Mouse (Mus musculus) lung, embryonic 14.5 days (tissue): ENCODE data around the gene Hmgb2. TPM values are rescaled to one million over a fixed set of nuclear protein-coding genes. Genes with fewer than 3 reads are reported as not detected.

ENCODE experiments used
- ATAC-seq: fragments of 200-750 bp; cut with Nextera tagmentation; 2 replicates; pipeline ENCODE4 v1.8.0; 2017; ENCODE audit warnings: mild to moderate bottlenecking, moderate TSS enrichment, moderate library complexity; ENCODE audit not compliant: insufficient read depth
- DNase-seq: peaks from one replicate; pipeline ENCODE4 v3.0.0-alpha.2; 2015
- H3K27ac ChIP-seq: fragments of 300-500 bp; sonication (generic); 2 replicates; pipeline ENCODE4 v1.5.1; 2014; ENCODE audit warnings: low read depth, mild to moderate bottlenecking, moderate library complexity
- H3K27me3 ChIP-seq: fragments of 300-500 bp; sonication (generic); 2 replicates; pipeline ENCODE4 v1.6.1; 2014; ENCODE audit warnings: low read length, control low read depth; ENCODE audit not compliant: insufficient read depth
- H3K36me3 ChIP-seq: fragments of 300-500 bp; sonication (generic); 2 replicates; pipeline ENCODE4 v1.6.1; 2014; ENCODE audit warnings: control low read depth; ENCODE audit not compliant: insufficient read depth
- H3K4me1 ChIP-seq: fragments of 300-500 bp; sonication (generic); 2 replicates; pipeline ENCODE4 v1.6.1; 2014; ENCODE audit warnings: antibody characterized with exemption, control low read depth; ENCODE audit not compliant: insufficient read depth
- H3K4me2 ChIP-seq: fragments of 300-500 bp; sonication (generic); 2 replicates; pipeline ENCODE4 v1.6.1; 2014; ENCODE audit warnings: mild to moderate bottlenecking
- H3K4me3 ChIP-seq: fragments of 300-500 bp; sonication (generic); 2 replicates; pipeline ENCODE4 v1.5.1; 2014; ENCODE audit warnings: low read depth, low read length
- H3K9ac ChIP-seq: fragments of 300-500 bp; sonication (generic); 2 replicates; pipeline ENCODE4 v1.6.1; 2014
- H3K9me3 ChIP-seq: fragments of 300-500 bp; sonication (generic); 2 replicates; pipeline ENCODE4 v1.6.1; 2016; ENCODE audit warnings: low read depth, low read length, control low read depth
- CTCF ChIP-seq: IDR thresholded peaks from 2 replicates; pipeline ENCODE4 v1.5.1; 2016; ENCODE audit warnings: antibody characterized with exemption, low read depth
- WGBS: fragments of 180-500 bp; shearing (Covaris S2); extraction: QIAGEN DNeasy Blood & Tissue Kit; methylation state at CpG from one replicate; pipeline ENCODE4 v1.1.7; 2014; 5-methylcytosine and 5-hydroxymethylcytosine counted together
- polyA plus RNA-seq: library from polyadenylated mRNA; unstranded; fragments of >200 nt; fragmentation: Nextera tagmentation; extraction: Ambion mirVana; gene quantifications from 2 replicates; pipeline ENCODE4 v1.2.1, GENCODE M21; 2014

The Hmgb2 gene
- polyA plus RNA-seq, 1 experiment from 2014 or later: 503 TPM

DNA sequence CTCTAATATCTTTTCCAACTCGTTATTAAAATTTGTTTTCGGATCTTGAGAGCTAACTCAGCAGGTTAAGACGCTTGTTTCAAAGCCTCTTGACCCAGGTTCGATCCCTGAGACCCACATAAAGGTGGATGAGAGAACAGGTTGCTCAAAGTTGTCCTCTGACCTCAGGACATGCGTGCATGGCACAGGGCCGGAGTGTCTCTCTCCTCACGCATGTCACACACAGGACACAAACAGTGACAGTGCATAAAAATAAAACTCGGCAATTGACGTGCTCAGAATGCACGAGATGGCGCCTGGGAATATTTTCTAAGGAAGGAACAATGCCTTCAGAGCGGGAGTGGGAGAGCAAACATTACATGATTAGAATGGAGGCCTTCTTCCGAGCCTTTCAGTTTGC is 18.5 kb downstream of the Hmgb2 start:
- TF ChIP-seq CTCF: no peak
- H3K4me3 ChIP-seq: 0 out of 2 replicates have a peak overlapping the region, but pooled peaks have one; percentile 7
- peak; percentile 47 for ATAC-seq

DNA sequence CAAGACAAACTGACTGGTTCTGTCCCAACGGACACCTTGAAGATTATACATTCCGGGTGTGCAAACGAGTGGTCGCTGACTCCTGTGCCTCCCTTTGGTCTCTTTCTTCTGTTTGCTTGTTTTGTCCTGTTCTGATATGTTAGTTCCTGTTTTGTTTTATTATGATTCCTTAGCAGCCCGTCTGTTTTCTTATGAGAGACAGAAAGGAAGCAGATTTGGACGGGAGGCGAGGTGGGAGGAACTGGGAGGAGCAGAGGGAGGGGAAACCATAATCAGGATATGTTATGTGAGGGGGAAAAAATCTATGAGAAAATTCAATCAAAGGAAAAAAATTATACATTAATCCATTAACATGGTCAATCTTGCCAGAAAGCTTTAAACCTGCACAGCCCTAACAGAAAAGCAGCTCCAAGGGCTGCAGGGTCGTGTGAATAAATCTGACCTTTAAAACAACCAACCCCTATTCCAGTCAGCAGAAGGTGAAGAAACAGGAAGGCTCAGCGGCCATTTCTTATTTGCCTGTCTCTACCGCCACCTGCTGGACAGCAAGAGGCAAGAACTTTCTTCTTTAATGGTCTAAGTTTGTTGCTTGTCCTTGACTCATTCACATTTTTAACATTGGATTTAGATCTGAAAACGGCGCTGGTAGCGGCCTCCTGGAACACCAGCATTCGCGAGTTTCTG is 19.1 kb downstream of the Hmgb2 start:
- peak; percentile 94 for DNase-seq
- Histone ChIP-seq H3K27me3 (no peaks in the 10 kb centered on the region), H3K9ac (no peak overlapping the region), H3K4me1 (no peaks in the 10 kb centered on the region), H3K9me3 (no peaks in the 10 kb centered on the region), H3K36me3 (no peaks in the 10 kb centered on the region), H3K4me2 (peak overlapping the region; percentile 31), H3K4me3 (0 out of 2 replicates have a peak overlapping the region, but pooled peaks have one; percentile 7), H3K27ac (peak overlapping the region; percentile 44; the same call in 1 of the 2 replicates)
- TF ChIP-seq CTCF: peak; percentile 94
- 18% methylated on average over 15 of the region's 15 CpGs for WGBS
- ATAC-seq: peak; percentile 77

More for the DNA sequence above, 18.5 kb downstream of the Hmgb2 start:
- Histone ChIP-seq H3K4me1 (no peaks in the 10 kb centered on the region), H3K4me2 (peak overlapping the region; percentile 31), H3K27ac (peak overlapping the region; percentile 44; the same call in 1 of the 2 replicates), H3K9me3 (no peaks in the 10 kb centered on the region), H3K27me3 (no peaks in the 10 kb centered on the region), H3K36me3 (no peaks in the 10 kb centered on the region), H3K9ac (no peak overlapping the region)
- no peak for DNase-seq
- WGBS: 69% methylated on average over 13 of the region's 13 CpGs

DNA sequence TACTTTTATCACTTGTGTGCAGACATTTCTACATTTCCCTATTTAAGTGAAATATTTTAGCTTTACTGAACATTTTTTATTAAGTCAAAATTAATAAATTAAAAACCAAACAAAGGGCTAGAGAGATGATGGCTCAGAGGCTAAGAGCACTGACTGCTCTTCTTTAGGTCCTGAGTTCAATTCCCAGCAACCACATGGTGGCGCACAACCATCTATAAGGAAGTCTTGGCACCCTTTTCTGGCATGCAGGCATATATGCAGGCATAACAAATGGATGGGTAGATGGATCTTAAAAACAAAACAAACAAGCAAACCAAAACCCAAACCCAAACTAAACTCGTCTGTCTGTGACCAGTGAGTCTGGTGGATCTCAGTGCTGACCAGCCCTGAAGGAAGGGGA is 20.5 kb downstream of the Hmgb2 start:
- H3K36me3 ChIP-seq: no peaks in the 10 kb centered on the region
- DNase-seq: peak; percentile 66
- no peaks in the 10 kb centered on the region for H3K9me3 ChIP-seq
- H3K9ac ChIP-seq: no peak overlapping the region
- H3K4me1 ChIP-seq: no peaks in the 10 kb centered on the region
- no peaks in the 10 kb centered on the region for H3K27me3 ChIP-seq
- H3K4me3 ChIP-seq: no peak overlapping the region
- peak; percentile 58 for TF ChIP-seq CTCF
- no peak overlapping the region for H3K4me2 ChIP-seq
- no peak for ATAC-seq
- H3K27ac ChIP-seq: no peak overlapping the region
- 58% methylated on average over 2 of the region's 2 CpGs for WGBS

DNA sequence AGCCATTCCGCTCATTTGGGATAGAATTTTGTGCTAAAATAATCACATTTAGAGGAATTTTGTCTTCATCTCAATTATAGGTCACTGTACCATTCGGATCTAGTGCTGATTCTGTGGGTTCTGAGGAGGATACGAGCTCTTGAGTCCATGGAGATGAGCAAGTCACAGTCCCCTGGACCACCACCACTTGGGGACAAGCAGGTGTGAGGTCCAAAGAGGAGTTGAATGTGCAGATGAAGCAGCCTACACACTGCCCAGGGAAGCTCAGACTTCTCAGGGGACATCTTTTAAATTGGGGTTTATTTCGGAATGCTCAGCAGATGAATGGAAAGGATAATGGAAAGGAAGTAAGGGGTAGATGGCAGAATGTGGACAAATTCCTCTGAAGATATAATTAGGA is 21.4 kb downstream of the Hmgb2 start:
- no peak overlapping the region for H3K4me3 ChIP-seq
- no peak for DNase-seq
- 88% methylated on average over 4 of the region's 4 CpGs for WGBS

DNA sequence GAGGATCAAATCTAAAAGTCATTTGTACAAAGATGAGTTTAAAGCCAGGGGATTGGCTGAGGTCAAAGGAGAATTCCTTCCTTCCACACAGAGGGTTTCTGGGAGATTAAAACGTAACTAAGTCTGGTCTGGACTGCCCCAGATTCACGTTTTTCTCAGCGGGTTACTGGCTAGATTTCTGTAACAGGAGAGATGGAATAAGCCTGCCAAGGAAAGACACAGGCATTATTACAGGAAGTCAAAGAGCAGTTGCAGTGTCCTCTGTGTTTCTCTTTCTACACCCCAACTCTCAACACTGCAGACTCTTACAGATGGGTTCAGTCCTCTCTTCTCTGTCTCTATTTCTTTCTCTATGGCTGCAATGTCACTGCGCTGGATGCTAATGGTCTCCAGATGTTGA is 22.8 kb downstream of the Hmgb2 start:
- Histone ChIP-seq H3K27ac (no peak overlapping the region), H3K27me3 (no peaks in the 10 kb centered on the region), H3K4me3 (no peak overlapping the region), H3K4me2 (no peak overlapping the region), H3K9ac (no peak overlapping the region), H3K4me1 (no peaks in the 10 kb centered on the region), H3K9me3 (no peaks in the 10 kb centered on the region), H3K36me3 (no peaks in the 10 kb centered on the region)
- no peak for TF ChIP-seq CTCF
- 68% methylated on average over 4 of the region's 4 CpGs for WGBS
- no peak for DNase-seq
- no peak for ATAC-seq

More for the DNA sequence above, 21.4 kb downstream of the Hmgb2 start:
- H3K4me1 ChIP-seq: no peaks in the 10 kb centered on the region
- no peak overlapping the region for H3K4me2 ChIP-seq
- no peak for TF ChIP-seq CTCF
- H3K9ac ChIP-seq: no peak overlapping the region
- no peak overlapping the region for H3K27ac ChIP-seq
- H3K27me3 ChIP-seq: no peaks in the 10 kb centered on the region
- no peaks in the 10 kb centered on the region for H3K9me3 ChIP-seq
- no peaks in the 10 kb centered on the region for H3K36me3 ChIP-seq
- ATAC-seq: no peak

DNA sequence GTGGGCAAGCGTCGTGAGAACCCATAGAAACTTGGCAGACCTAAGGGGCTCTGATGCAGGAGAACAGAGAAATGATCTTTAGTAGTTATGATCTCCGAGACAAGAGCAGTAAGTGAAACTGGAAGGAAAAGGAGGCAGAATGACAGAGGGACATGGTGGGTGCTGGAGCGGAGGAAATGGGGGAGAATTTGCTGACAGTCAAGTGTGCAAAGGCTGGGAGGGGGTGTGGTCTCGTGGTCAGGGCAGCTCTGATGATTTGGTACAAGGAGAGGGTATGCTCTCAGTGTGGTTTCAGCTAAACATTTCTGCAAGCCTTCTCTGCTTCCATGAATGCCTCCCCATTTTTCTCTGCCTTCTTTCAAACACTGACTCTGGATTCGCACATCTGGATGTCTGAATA is 24.5 kb downstream of the Hmgb2 start:
- ATAC-seq: no peak
- no peak for DNase-seq
- Histone ChIP-seq H3K27me3 (no peaks in the 10 kb centered on the region), H3K9ac (no peak overlapping the region), H3K27ac (no peak overlapping the region), H3K4me3 (no peak overlapping the region), H3K4me1 (no peaks in the 10 kb centered on the region), H3K36me3 (no peaks in the 10 kb centered on the region), H3K9me3 (no peaks in the 10 kb centered on the region), H3K4me2 (no peak overlapping the region)
- 87% methylated on average over 6 of the region's 6 CpGs for WGBS
- TF ChIP-seq CTCF: no peak

DNA sequence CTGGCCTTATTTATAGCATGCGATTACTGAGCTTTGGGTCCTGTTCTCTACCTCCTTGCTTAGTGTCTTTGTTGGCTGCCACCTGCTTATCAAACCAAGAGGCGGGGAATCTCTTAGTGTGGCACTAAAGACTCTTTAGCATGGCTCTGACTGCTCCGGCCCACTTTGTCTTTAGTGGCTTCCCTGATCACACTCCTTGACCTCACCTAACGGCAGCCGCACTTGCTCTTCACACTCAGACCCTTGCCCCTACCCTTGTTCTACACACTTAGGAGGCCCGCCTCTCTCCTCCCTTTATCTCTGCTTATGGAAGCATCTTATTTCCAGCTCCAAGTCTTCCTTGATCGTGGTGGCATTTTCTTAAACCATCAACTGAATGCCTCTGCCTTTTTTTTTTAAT is 26.9 kb downstream of the Hmgb2 start:
- DNase-seq (no peak), ATAC-seq (no peak)
- Histone ChIP-seq H3K9ac (no peak overlapping the region), H3K27me3 (no peaks in the 10 kb centered on the region), H3K4me1 (no peaks in the 10 kb centered on the region), H3K4me2 (no peak overlapping the region), H3K27ac (no peak overlapping the region), H3K9me3 (no peaks in the 10 kb centered on the region), H3K36me3 (no peaks in the 10 kb centered on the region), H3K4me3 (no peak overlapping the region)
- TF ChIP-seq CTCF: no peak
- WGBS: 74% methylated on average over 7 of the region's 7 CpGs
